Mouse (Mus musculus) megakaryocyte, embryonic 14.5 days (primary cell): ENCODE measurements around the gene Lzts2. TPM values are rescaled to one million over a fixed set of nuclear protein-coding genes. Genes with fewer than 3 reads are reported as not detected.
"Not testable (repeated sequence)": the region's sequence is repeated elsewhere in the genome, so short reads cannot be mapped to it uniquely, and the experiment has no call there.

Source experiments
- H3K27me3 ChIP-seq: replicated peaks from 2 replicates; pipeline ENCODE3; 2012; ENCODE audit warnings: inconsistent platforms
- H3K36me3 ChIP-seq: replicated peaks from 2 replicates; pipeline ENCODE3; 2012; ENCODE audit warnings: low read length, inconsistent platforms, mixed read lengths
- H3K4me1 ChIP-seq: 2 replicates; pipeline ENCODE4 v1.6.1; 2012; ENCODE audit warnings: inconsistent platforms
- H3K4me3 ChIP-seq: replicated peaks from 2 replicates; pipeline ENCODE3; 2012; ENCODE audit warnings: moderate library complexity, mild to moderate bottlenecking, inconsistent platforms
- H3K9me3 ChIP-seq: 2 replicates; pipeline ENCODE4 v1.6.1; 2012; ENCODE audit warnings: inconsistent platforms
- FLI1 ChIP-seq: IDR thresholded peaks from 2 replicates; pipeline ENCODE4 v1.6.1; 2012; ENCODE audit warnings: low read length, inconsistent platforms, mixed read lengths
- GATA1 ChIP-seq: IDR thresholded peaks from 3 replicates; pipeline ENCODE4 v1.6.1; 2012; ENCODE audit warnings: mixed read lengths, low read length, inconsistent platforms, borderline replicate concordance
- polyA plus RNA-seq: library from polyadenylated mRNA; stranded (reverse); fragments of >175 nt; gene quantifications from 2 replicates; pipeline ENCODE4 v1.2.3, GENCODE M21; 2012; ENCODE audit warnings: low replicate concordance; ENCODE audit not compliant: insufficient read depth

Gene Lzts2
- polyA plus RNA-seq, 1 experiment, result 59.9 TPM

GRCm38 (mm10) chr19:45031780-45032179, 17.6 kb downstream of the Lzts2 start:
- H3K9me3 ChIP-seq, result no peaks in the 10 kb centered on the region
- H3K27me3 ChIP-seq, result peaks cover 23% of the 10 kb centered on the region
- H3K4me3 ChIP-seq, result no peak overlapping the region
- H3K36me3 ChIP-seq, result peaks cover 16% of the 10 kb centered on the region
- TF ChIP-seq FLI1 (no peak), GATA1 (no peak)
- peaks cover 39% of the 10 kb centered on the region for H3K4me1 ChIP-seq

GRCm38 (mm10) chr19:45032570-45033332, 18.5 kb downstream of the Lzts2 start:
- no peak for TF ChIP-seq GATA1
- TF ChIP-seq FLI1, result no peak
- Histone ChIP-seq H3K36me3 (peaks cover 7% of the 10 kb centered on the region), H3K4me3 (no peak overlapping the region), H3K9me3 (no peaks in the 10 kb centered on the region), H3K4me1 (peaks cover 47% of the 10 kb centered on the region), H3K27me3 (peaks cover 31% of the 10 kb centered on the region)

- TF ChIP-seq GATA1 (no peak), FLI1 (no peak)
- Histone ChIP-seq H3K9me3 (no peaks in the 10 kb centered on the region), H3K4me1 (peaks cover 28% of the 10 kb centered on the region), H3K27me3 (peaks cover 58% of the 10 kb centered on the region), H3K4me3 (peak overlapping the region; percentile 74), H3K36me3 (no peaks in the 10 kb centered on the region)
These were observed 22.7 kb downstream of the Lzts2 start for GRCm38 (mm10) chr19:45036867-45037266.

GRCm38 (mm10) chr19:45038198-45038597, 24.0 kb downstream of the Lzts2 start:
- peaks cover 67% of the 10 kb centered on the region for H3K27me3 ChIP-seq
- H3K9me3 ChIP-seq, H3K36me3 ChIP-seq, H3K4me3 ChIP-seq: not testable (repeated sequence)
- peaks cover 17% of the 10 kb centered on the region for H3K4me1 ChIP-seq

GRCm38 (mm10) chr19:45040214-45040613, 26.0 kb downstream of the Lzts2 start:
- H3K9me3 ChIP-seq, result no peaks in the 10 kb centered on the region
- peaks cover 83% of the 10 kb centered on the region for H3K27me3 ChIP-seq

GRCm38 (mm10) chr19:45044389-45044927, 30.2 kb downstream of the Lzts2 start:
- Histone ChIP-seq H3K27me3 (peaks cover 67% of the 10 kb centered on the region), H3K9me3 (no peaks in the 10 kb centered on the region), H3K4me3 (no peak overlapping the region), H3K4me1 (peaks cover 42% of the 10 kb centered on the region), H3K36me3 (peaks cover 6% of the 10 kb centered on the region)
- TF ChIP-seq GATA1 (no peak), FLI1 (no peak)

More at GRCm38 (mm10) chr19:45040214-45040613, 26.0 kb downstream of the Lzts2 start:
- TF ChIP-seq GATA1 (no peak), FLI1 (no peak)
- Histone ChIP-seq H3K4me1 (peaks cover 17% of the 10 kb centered on the region), H3K4me3 (no peak overlapping the region), H3K36me3 (no peaks in the 10 kb centered on the region)

- TF ChIP-seq GATA1 (no peak), FLI1 (no peak)
- Histone ChIP-seq H3K4me3 (no peak overlapping the region), H3K36me3 (peaks cover 14% of the 10 kb centered on the region), H3K4me1 (peaks cover 42% of the 10 kb centered on the region), H3K27me3 (peaks cover 59% of the 10 kb centered on the region), H3K9me3 (no peaks in the 10 kb centered on the region)
These were observed 31.0 kb downstream of the Lzts2 start for GRCm38 (mm10) chr19:45045236-45045635.

- Histone ChIP-seq H3K4me1 (peaks cover 41% of the 10 kb centered on the region), H3K9me3 (no peaks in the 10 kb centered on the region), H3K4me3 (peak within 1 kb of the TSS; percentile 91), H3K36me3 (peaks cover 18% of the 10 kb centered on the region), H3K27me3 (peaks cover 55% of the 10 kb centered on the region)
- TF ChIP-seq FLI1 (no peak), GATA1 (no peak)
These were observed 31.4 kb downstream of the Lzts2 start, which contains the start of gene Pdzd7 for GRCm38 (mm10) chr19:45045651-45046050. Pdzd7 (minus strand) TSS chr19:45045717.

- Histone ChIP-seq H3K9me3 (no peaks in the 10 kb centered on the region), H3K4me1 (peaks cover 43% of the 10 kb centered on the region), H3K27me3 (peaks cover 45% of the 10 kb centered on the region), H3K4me3 (peak overlapping the region; percentile 91), H3K36me3 (peaks cover 26% of the 10 kb centered on the region)
- TF ChIP-seq GATA1, result no peak
- TF ChIP-seq FLI1, result no peak
These were observed 32.5 kb downstream of the Lzts2 start for GRCm38 (mm10) chr19:45046523-45047321.
